Mouse (Mus musculus): ENCODE data around the gene Iqgap3. TPM values are rescaled to one million over a fixed set of nuclear protein-coding genes. Genes with fewer than 3 reads are reported as not detected.

Gene Iqgap3
- polyA plus RNA-seq, 1 experiment from 2014 or later, result 31.2 TPM

- H3K4me3 ChIP-seq (ENCODE audit: low read depth, low read length), result no peak overlapping the region
- TF ChIP-seq CTCF (IDR thresholded peaks at IDR 0.05; ENCODE audit: low read depth), result no peak
- no peak for DNase-seq
- no peak overlapping the region for H3K9ac ChIP-seq
- H3K9me3 ChIP-seq (ENCODE audit: low read depth, low read length), result no peaks in the 10 kb centered on the region
- H3K27me3 ChIP-seq (ENCODE audit: insufficient read depth, low read length), result no peaks in the 10 kb centered on the region
- no peak overlapping the region for H3K4me2 ChIP-seq
- no peak for ATAC-seq (ENCODE audit: insufficient read depth)
- no peaks in the 10 kb centered on the region for H3K4me1 ChIP-seq (ENCODE audit: insufficient read depth)
- WGBS, result 80% methylated on average over 5 of the region's 5 CpGs
- H3K36me3 ChIP-seq (ENCODE audit: insufficient read depth), result peaks cover 96% of the 10 kb centered on the region
- H3K27ac ChIP-seq (ENCODE audit: low read depth), result no peak overlapping the region
These were observed 84.3 kb downstream of the Iqgap3 start for GRCm38 (mm10) chr3:88166056-88166455.

GRCm38 (mm10) chr3:88170361-88170760 is 88.6 kb downstream of the Iqgap3 start:
- Histone ChIP-seq H3K27me3 (ENCODE audit: insufficient read depth, low read length) (no peaks in the 10 kb centered on the region), H3K36me3 (ENCODE audit: insufficient read depth) (peaks cover 90% of the 10 kb centered on the region), H3K4me3 (ENCODE audit: low read depth, low read length) (no peak overlapping the region), H3K27ac (ENCODE audit: low read depth) (no peak overlapping the region), H3K9ac (no peak overlapping the region), H3K4me1 (ENCODE audit: insufficient read depth) (no peaks in the 10 kb centered on the region), H3K4me2 (no peak overlapping the region), H3K9me3 (ENCODE audit: low read depth, low read length) (no peaks in the 10 kb centered on the region)
- ATAC-seq (ENCODE audit: insufficient read depth) (no peak), DNase-seq (no peak)
- WGBS, result 88% methylated on average over 5 of the region's 5 CpGs
- no peak for TF ChIP-seq CTCF (IDR thresholded peaks at IDR 0.05; ENCODE audit: low read depth)

Other genes starting within 250 kb of the Iqgap3 start
- gene Sh2d2a, start 235.2 kb upstream of the Iqgap3 start, polyA plus RNA-seq (2014; fragmentation: Nextera tagmentation; extraction: Ambion mirVana), result 0.09 TPM in 2 replicates
- gene Prcc, start 196.4 kb upstream of the Iqgap3 start, polyA plus RNA-seq (2014; fragmentation: Nextera tagmentation; extraction: Ambion mirVana), result 13.4 and 14.2 TPM in 2 replicates
- 287 and 288 TPM in 2 replicates for gene Hdgf, start 175.7 kb upstream of the Iqgap3 start, polyA plus RNA-seq (2014; fragmentation: Nextera tagmentation; extraction: Ambion mirVana)
- gene Mrpl24, start 162.5 kb upstream of the Iqgap3 start, polyA plus RNA-seq (2014; fragmentation: Nextera tagmentation; extraction: Ambion mirVana), result 64.8 and 65.5 TPM in 2 replicates
- gene Isg20l2, start 151.7 kb upstream of the Iqgap3 start, polyA plus RNA-seq (2014; fragmentation: Nextera tagmentation; extraction: Ambion mirVana), result 44.0 and 50.5 TPM in 2 replicates
- 16.4 and 19.6 TPM in 2 replicates for gene Rrnad1, start 151.3 kb upstream of the Iqgap3 start, polyA plus RNA-seq (2014; fragmentation: Nextera tagmentation; extraction: Ambion mirVana)
- 7.7 and 10.3 TPM in 2 replicates for gene Crabp2, start 133.3 kb upstream of the Iqgap3 start, polyA plus RNA-seq (2014; fragmentation: Nextera tagmentation; extraction: Ambion mirVana)
- 24.6 and 27.1 TPM in 2 replicates for gene Nes, start 110.9 kb upstream of the Iqgap3 start, polyA plus RNA-seq (2014; fragmentation: Nextera tagmentation; extraction: Ambion mirVana)
- gene Bcan, start 81.7 kb upstream of the Iqgap3 start, polyA plus RNA-seq (2014; fragmentation: Nextera tagmentation; extraction: Ambion mirVana), result not detected in 2 replicates
- gene Hapln2, start 54.4 kb upstream of the Iqgap3 start, polyA plus RNA-seq (2014; fragmentation: Nextera tagmentation; extraction: Ambion mirVana), result not detected in 2 replicates
- 35.8 and 40.6 TPM in 2 replicates for gene Gpatch4, start 38.9 kb upstream of the Iqgap3 start, polyA plus RNA-seq (2014; fragmentation: Nextera tagmentation; extraction: Ambion mirVana)
- 183 and 192 TPM in 2 replicates for gene Naxe, start 23.5 kb upstream of the Iqgap3 start, polyA plus RNA-seq (2014; fragmentation: Nextera tagmentation; extraction: Ambion mirVana)
- not detected in 2 replicates for gene Ttc24, start 3.7 kb upstream of the Iqgap3 start, polyA plus RNA-seq (2014; fragmentation: Nextera tagmentation; extraction: Ambion mirVana)
- 24.7 and 25.4 TPM in 2 replicates for gene Mef2d, start 60.4 kb downstream of the Iqgap3 start, polyA plus RNA-seq (2014; fragmentation: Nextera tagmentation; extraction: Ambion mirVana)
- gene Rhbg, start 172.7 kb downstream of the Iqgap3 start, polyA plus RNA-seq (2014; fragmentation: Nextera tagmentation; extraction: Ambion mirVana), result not detected in 2 replicates
- not detected in 2 replicates for gene Gm38392, start 205.2 kb downstream of the Iqgap3 start, polyA plus RNA-seq (2014; fragmentation: Nextera tagmentation; extraction: Ambion mirVana)
- gene Tsacc, start 215.0 kb downstream of the Iqgap3 start, polyA plus RNA-seq (2014; fragmentation: Nextera tagmentation; extraction: Ambion mirVana), result 9.1 and 9.9 TPM in 2 replicates
- 594 and 602 TPM in 2 replicates for gene Cct3, start 215.1 kb downstream of the Iqgap3 start, polyA plus RNA-seq (2014; fragmentation: Nextera tagmentation; extraction: Ambion mirVana)
- gene Glmp, start 243.1 kb downstream of the Iqgap3 start, polyA plus RNA-seq (2014; fragmentation: Nextera tagmentation; extraction: Ambion mirVana), result 124 and 129 TPM in 2 replicates

Measured in lung, embryonic 14.5 days (tissue).